Mouse (Mus musculus) hindbrain, embryonic 14.5 days (tissue): ENCODE measurements around the gene Heg1. TPM values are rescaled to one million over a fixed set of nuclear protein-coding genes. Genes with fewer than 3 reads are reported as not detected.

Experiments
- ATAC-seq: fragments of 200-750 bp; cut with Nextera tagmentation; 2 replicates; pipeline ENCODE4 v1.8.0; 2017; ENCODE audit warnings: moderate number of reproducible peaks, mild to moderate bottlenecking, moderate TSS enrichment, moderate library complexity; ENCODE audit not compliant: low FRiP score
- DNase-seq: peaks from one replicate; pipeline ENCODE4 v3.0.0-alpha.2; 2015; ENCODE audit warnings: low spot score
- H3K27ac ChIP-seq: fragments of 300-500 bp; sonication (generic); 2 replicates; pipeline ENCODE4 v1.5.1; 2014; ENCODE audit warnings: mild to moderate bottlenecking, moderate library complexity
- H3K27me3 ChIP-seq: fragments of 300-500 bp; sonication (generic); 2 replicates; pipeline ENCODE4 v1.6.1; 2014; ENCODE audit warnings: mild to moderate bottlenecking, low read length, mixed read lengths; ENCODE audit not compliant: control insufficient read depth, insufficient read depth
- H3K36me3 ChIP-seq: fragments of 300-500 bp; sonication (generic); replicated peaks from 2 replicates; pipeline ENCODE4 v1.6.1; 2014; ENCODE audit not compliant: control insufficient read depth, insufficient read depth
- H3K4me1 ChIP-seq: fragments of 300-500 bp; sonication (generic); replicated peaks from 2 replicates; pipeline ENCODE4 v1.6.1; 2014; ENCODE audit warnings: antibody characterized with exemption, low read length, mixed read lengths; ENCODE audit not compliant: control insufficient read depth, insufficient read depth
- H3K4me2 ChIP-seq: fragments of 300-500 bp; sonication (generic); replicated peaks from 2 replicates; pipeline ENCODE4 v1.6.1; 2014; ENCODE audit warnings: mild to moderate bottlenecking, moderate library complexity
- H3K4me3 ChIP-seq: fragments of 300-500 bp; sonication (generic); replicated peaks from 2 replicates; pipeline ENCODE4 v1.5.1; 2014; ENCODE audit warnings: mild to moderate bottlenecking, low read length
- H3K9ac ChIP-seq: fragments of 300-500 bp; sonication (generic); 2 replicates; pipeline ENCODE4 v1.6.1; 2014
- H3K9me3 ChIP-seq: fragments of 300-500 bp; sonication (generic); 2 replicates; pipeline ENCODE4 v1.6.1; 2016; ENCODE audit warnings: low read length; ENCODE audit not compliant: control insufficient read depth
- WGBS: fragments of 180-500 bp; shearing (Covaris S2); extraction: QIAGEN DNeasy Blood & Tissue Kit; methylation state at CpG from one replicate; pipeline ENCODE4 v1.1.7; 2014; 5-methylcytosine and 5-hydroxymethylcytosine counted together
- polyA plus RNA-seq: library from polyadenylated mRNA; unstranded; fragments of >200 nt; fragmentation: Nextera tagmentation; extraction: Ambion mirVana; gene quantifications from 2 replicates; pipeline ENCODE4 v1.2.1, GENCODE M21; 2014

Gene Heg1
- polyA plus RNA-seq, 1 experiment from 2014 or later = 10.7 TPM

DNA sequence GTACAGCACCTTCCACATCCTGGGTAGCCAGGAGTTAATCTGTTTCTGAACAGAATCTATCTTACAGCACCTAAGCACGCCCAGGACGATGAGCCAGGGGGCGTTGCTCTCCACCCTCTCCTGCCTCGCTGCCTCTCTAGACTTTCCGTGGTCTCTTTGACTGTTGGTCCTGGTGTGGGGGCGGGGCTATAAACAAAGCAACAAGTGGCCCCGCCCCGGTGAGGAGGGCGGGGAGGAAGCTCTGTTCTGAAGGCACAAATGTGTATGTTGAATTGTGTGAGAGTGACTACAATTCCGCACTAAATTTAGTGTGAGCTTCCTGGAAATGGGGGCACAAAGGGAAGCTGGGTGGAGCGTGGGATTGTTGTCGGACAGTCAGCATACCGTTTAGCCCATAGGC lies 30.1 kb downstream of the Heg1 start:
- no peaks in the 10 kb centered on the region for H3K36me3 ChIP-seq
- no peak overlapping the region for H3K9ac ChIP-seq
- WGBS = 18% methylated on average over 13 of the region's 13 CpGs
- H3K27ac ChIP-seq = no peak overlapping the region
- H3K4me2 ChIP-seq = peak overlapping the region; percentile 39
- no peaks in the 10 kb centered on the region for H3K9me3 ChIP-seq
- H3K4me1 ChIP-seq = no peaks in the 10 kb centered on the region
- ATAC-seq (peak; percentile 48; the same call in 1 of the 2 replicates), DNase-seq (no peak)
- no peaks in the 10 kb centered on the region for H3K27me3 ChIP-seq
- no peak overlapping the region; the same call in 1 of the 2 replicates for H3K4me3 ChIP-seq

DNA sequence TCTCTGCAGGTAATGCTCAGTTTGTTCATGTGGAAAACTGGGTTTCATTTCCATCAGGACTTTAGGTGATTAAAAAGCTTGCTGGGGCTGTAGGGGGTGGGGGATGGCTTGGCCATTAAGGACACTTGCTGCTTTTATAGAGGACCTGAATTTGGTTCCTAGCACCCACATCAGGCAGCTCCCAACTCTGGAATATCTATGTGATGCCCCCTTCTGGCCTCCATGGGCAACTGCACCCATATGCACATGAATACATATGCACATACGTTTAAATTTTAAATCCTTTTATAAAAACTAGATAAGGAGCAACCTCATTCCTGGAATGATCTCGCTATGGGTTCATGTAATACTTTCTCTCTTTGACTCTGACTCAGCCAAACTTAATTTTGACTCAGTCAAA lies 39.1 kb downstream of the Heg1 start:
- Histone ChIP-seq H3K4me3 (no peak overlapping the region), H3K9ac (no peak overlapping the region), H3K36me3 (peaks cover 7% of the 10 kb centered on the region; the same call in 1 of the 2 replicates), H3K27ac (no peak overlapping the region), H3K4me2 (no peak overlapping the region), H3K4me1 (no peaks in the 10 kb centered on the region), H3K9me3 (0 out of 2 replicates have a peak, but pooled peaks cover 4% of the 10 kb centered on the region), H3K27me3 (no peaks in the 10 kb centered on the region)
- ATAC-seq (no peak), DNase-seq (no peak)
- WGBS = 97% methylated on average over 2 of the region's 2 CpGs

DNA sequence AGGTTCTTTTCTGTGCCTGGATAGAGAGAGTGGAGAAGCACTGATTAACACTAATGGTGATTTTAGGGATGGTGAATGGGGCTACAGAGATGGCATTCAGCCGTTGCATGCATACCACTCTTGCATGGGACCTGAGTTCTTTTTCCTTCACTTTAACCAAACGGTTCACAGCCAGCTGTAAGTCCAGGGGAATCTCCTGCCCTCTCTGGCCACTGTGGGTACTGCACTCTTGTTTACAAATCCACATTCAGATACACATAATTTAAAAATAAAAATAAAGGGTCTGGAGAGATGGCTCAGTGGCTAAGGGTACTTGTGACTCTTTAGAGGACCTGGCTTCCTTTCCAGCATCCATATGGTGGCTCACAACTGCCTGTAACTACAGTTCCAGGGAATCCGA lies 39.8 kb downstream of the Heg1 start:
- no peaks in the 10 kb centered on the region for H3K4me1 ChIP-seq
- no peak for ATAC-seq

DNA sequence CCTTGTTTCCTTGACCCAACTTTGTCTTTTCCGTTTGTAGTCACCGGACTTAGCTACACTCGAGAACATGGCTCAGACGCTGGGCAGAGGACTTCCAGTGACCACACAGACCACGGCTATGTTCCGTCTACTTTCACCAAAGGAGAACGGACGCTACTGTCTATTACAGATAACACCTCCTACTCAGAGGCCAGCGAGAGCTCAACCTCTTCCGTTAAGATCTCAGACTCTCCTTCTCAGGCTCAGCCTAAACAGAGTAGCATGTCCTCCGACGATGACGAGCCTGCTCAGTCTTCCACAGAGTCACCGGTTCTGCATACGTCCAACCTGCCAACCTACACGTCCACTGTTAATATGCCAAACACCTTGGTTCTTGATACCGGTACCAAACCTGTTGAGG lies 42.1 kb downstream of the Heg1 start:
- Histone ChIP-seq H3K27me3 (no peaks in the 10 kb centered on the region), H3K4me1 (no peaks in the 10 kb centered on the region), H3K4me3 (no peak overlapping the region), H3K9me3 (0 out of 2 replicates have a peak, but pooled peaks cover 4% of the 10 kb centered on the region), H3K4me2 (no peak overlapping the region), H3K9ac (no peak overlapping the region), H3K36me3 (peaks cover 4% of the 10 kb centered on the region; the same call in 1 of the 2 replicates), H3K27ac (no peak overlapping the region)
- DNase-seq (no peak), ATAC-seq (no peak)
- 95% methylated on average over 17 of the region's 17 CpGs for WGBS

More for the DNA sequence above, 39.8 kb downstream of the Heg1 start:
- no peak overlapping the region for H3K9ac ChIP-seq
- WGBS = 100% methylated on average over 3 of the region's 3 CpGs
- H3K9me3 ChIP-seq = 0 out of 2 replicates have a peak, but pooled peaks cover 4% of the 10 kb centered on the region
- H3K4me2 ChIP-seq = no peak overlapping the region
- no peaks in the 10 kb centered on the region for H3K27me3 ChIP-seq
- no peak for DNase-seq
- no peak overlapping the region for H3K27ac ChIP-seq
- H3K4me3 ChIP-seq = no peak overlapping the region
- H3K36me3 ChIP-seq = peaks cover 7% of the 10 kb centered on the region; the same call in 1 of the 2 replicates

DNA sequence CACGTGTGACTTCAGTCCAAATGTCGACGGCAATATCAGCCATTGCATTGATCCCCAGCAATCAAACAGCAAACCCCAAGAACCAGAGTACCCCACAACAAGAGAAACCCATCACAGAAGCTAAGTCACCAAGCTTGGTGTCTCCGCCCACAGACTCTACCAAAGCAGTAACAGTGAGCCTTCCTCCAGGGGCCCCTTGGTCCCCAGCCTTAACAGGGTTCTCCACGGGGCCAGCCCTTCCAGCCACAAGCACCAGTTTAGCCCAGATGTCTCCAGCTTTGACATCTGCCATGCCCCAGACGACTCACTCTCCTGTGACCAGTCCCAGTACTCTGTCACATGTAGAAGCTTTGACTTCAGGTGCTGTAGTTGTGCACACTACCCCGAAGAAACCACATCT lies 42.7 kb downstream of the Heg1 start:
- no peak overlapping the region for H3K4me3 ChIP-seq
- WGBS = 94% methylated on average over 7 of the region's 7 CpGs
- H3K27ac ChIP-seq = no peak overlapping the region
- DNase-seq = no peak
- no peaks in the 10 kb centered on the region for H3K27me3 ChIP-seq
- no peak overlapping the region for H3K9ac ChIP-seq
- H3K9me3 ChIP-seq = 0 out of 2 replicates have a peak, but pooled peaks cover 4% of the 10 kb centered on the region
- ATAC-seq = no peak
- H3K36me3 ChIP-seq = peaks cover 4% of the 10 kb centered on the region; the same call in 1 of the 2 replicates
- no peaks in the 10 kb centered on the region for H3K4me1 ChIP-seq
- H3K4me2 ChIP-seq = no peak overlapping the region

DNA sequence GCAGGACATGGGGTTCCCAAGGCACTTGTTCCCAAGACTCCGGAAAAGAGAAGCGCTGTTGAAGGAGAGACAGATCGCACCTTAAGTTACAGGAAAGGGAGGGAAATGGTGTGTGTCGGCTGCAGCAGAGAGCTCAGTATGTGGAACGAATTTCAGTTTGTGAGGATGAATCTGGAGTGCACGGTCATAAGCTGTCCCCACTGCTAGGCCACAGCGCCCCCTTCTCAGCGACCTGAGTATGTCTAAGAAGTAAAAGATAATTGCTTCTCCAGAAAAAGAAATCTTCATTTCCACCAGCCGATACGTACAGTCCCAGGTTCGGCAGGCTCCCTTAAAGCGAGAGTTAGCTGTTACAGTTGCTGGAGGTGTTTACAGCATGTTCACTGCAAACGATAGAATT lies 44.3 kb downstream of the Heg1 start:
- Histone ChIP-seq H3K9ac (no peak overlapping the region), H3K27ac (no peak overlapping the region), H3K4me2 (no peak overlapping the region), H3K36me3 (peaks cover 4% of the 10 kb centered on the region; the same call in 1 of the 2 replicates), H3K4me3 (no peak overlapping the region), H3K4me1 (peaks cover 8% of the 10 kb centered on the region; the same call in 1 of the 2 replicates), H3K27me3 (no peaks in the 10 kb centered on the region), H3K9me3 (0 out of 2 replicates have a peak, but pooled peaks cover 4% of the 10 kb centered on the region)
- ATAC-seq (no peak; the same call in 1 of the 2 replicates), DNase-seq (no peak)
- 54% methylated on average over 13 of the region's 13 CpGs for WGBS

DNA sequence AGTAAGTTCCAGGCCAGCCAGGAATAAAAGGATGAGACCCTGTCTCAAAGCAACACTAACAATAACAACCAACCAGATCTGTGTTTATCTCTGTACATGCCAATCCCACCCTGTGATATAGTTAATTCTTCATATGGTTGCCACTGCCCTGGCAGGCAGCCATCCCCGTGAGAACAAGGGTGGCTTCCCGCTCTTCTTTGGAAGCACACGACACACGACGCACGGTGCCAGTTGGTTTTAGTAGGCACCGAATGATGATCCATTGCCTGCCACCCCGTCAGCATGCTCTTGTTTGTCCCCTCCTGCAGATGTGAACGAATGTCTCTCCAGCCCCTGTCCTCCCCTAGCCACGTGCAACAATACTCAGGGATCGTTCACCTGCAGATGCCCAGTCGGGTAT lies 47.1 kb downstream of the Heg1 start:
- Histone ChIP-seq H3K4me2 (no peak overlapping the region), H3K9me3 (no peaks in the 10 kb centered on the region), H3K9ac (no peak overlapping the region), H3K4me1 (peaks cover 18% of the 10 kb centered on the region), H3K27me3 (no peaks in the 10 kb centered on the region), H3K27ac (no peak overlapping the region), H3K36me3 (no peaks in the 10 kb centered on the region; the same call in 1 of the 2 replicates), H3K4me3 (no peak overlapping the region)
- ATAC-seq = no peak
- WGBS = 73% methylated on average over 12 of the region's 12 CpGs
- no peak for DNase-seq

DNA sequence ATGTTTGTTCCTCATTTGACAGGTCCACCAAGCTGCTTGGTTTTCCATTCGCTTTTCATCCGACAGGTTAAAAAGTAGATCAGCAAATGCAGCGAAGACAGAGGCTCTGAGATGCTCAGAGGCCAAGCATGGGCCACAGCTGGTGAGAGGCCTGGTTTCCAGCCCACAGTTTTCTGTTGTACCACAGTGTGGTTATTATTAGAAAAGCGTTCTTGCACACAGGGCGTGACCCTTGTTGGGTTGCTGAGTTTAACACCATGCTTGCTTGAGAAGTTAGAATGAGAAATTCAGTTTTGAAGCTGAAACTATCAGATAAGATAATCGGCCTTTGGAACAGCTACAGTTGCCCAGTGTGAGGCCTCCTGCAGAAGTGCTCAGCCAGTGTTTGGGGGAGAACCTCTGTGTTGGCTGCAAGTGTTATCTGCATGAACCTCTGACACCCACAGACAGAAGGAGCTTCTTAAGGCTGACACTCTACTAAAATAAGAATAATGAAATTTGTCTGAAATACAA lies 48.1 kb downstream of the Heg1 start:
- ATAC-seq = no peak
- Histone ChIP-seq H3K4me2 (no peak overlapping the region), H3K9me3 (no peaks in the 10 kb centered on the region), H3K27ac (no peak overlapping the region), H3K4me3 (no peak overlapping the region), H3K4me1 (peaks cover 21% of the 10 kb centered on the region), H3K27me3 (no peaks in the 10 kb centered on the region), H3K36me3 (no peaks in the 10 kb centered on the region; the same call in 1 of the 2 replicates), H3K9ac (no peak overlapping the region)
- no peak for DNase-seq
- WGBS = 76% methylated on average over 6 of the region's 6 CpGs

DNA sequence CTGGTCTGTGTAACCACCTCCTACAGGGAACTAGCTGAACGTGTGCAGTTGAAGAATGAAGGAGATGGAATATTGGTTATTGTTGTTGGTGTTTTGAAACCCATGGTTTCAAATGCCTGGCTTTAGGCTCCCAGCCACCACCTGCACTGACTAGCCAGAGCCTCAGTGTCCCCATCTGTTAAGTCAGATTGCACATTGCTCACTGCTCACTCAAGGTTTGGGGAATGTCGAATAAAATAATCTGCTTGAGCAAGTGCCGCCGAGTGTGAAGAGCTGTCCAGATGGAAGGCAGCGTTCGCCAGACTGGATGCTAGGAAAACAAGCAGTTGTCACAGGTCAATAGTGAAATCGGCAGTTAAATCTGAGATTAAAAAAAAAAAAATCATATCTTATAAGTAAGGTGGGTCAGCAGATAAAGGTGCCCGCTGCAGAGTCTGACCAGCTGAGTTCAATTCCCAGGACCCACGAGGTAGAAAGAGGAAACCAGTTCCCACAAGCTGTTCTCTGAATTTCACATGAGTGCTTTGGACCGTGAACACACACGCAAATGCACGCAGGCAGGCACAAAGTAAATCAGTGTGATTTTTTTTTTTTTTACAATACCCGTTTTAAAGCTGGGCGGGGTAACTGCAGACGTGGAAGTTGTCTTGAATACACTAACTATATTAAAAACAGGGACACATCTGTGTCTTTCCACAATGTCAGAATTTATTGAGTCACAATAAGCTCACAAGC lies 48.8 kb downstream of the Heg1 start:
- Histone ChIP-seq H3K27ac (no peak overlapping the region; the same call in 1 of the 2 replicates), H3K9ac (no peak overlapping the region), H3K4me2 (no peak overlapping the region), H3K4me1 (peaks cover 21% of the 10 kb centered on the region), H3K9me3 (no peaks in the 10 kb centered on the region), H3K4me3 (no peak overlapping the region), H3K27me3 (no peaks in the 10 kb centered on the region), H3K36me3 (no peaks in the 10 kb centered on the region; the same call in 1 of the 2 replicates)
- WGBS = 46% methylated on average over 15 of the region's 15 CpGs
- ATAC-seq = no peak
- no peak for DNase-seq
